Mouse (Mus musculus) liver, postnatal 0 days (tissue): ENCODE measurements around the gene Gm17018.

Experiments
- CTCF ChIP-seq: sonication (generic); IDR thresholded peaks from 2 replicates; pipeline ENCODE4 v1.5.1; 2016; ENCODE audit warnings: antibody characterized with exemption, low read depth
- EP300 ChIP-seq: IDR thresholded peaks from 2 replicates; pipeline ENCODE4 v1.6.1; 2016; ENCODE audit warnings: antibody characterized with exemption, low read depth, mild to moderate bottlenecking

DNA sequence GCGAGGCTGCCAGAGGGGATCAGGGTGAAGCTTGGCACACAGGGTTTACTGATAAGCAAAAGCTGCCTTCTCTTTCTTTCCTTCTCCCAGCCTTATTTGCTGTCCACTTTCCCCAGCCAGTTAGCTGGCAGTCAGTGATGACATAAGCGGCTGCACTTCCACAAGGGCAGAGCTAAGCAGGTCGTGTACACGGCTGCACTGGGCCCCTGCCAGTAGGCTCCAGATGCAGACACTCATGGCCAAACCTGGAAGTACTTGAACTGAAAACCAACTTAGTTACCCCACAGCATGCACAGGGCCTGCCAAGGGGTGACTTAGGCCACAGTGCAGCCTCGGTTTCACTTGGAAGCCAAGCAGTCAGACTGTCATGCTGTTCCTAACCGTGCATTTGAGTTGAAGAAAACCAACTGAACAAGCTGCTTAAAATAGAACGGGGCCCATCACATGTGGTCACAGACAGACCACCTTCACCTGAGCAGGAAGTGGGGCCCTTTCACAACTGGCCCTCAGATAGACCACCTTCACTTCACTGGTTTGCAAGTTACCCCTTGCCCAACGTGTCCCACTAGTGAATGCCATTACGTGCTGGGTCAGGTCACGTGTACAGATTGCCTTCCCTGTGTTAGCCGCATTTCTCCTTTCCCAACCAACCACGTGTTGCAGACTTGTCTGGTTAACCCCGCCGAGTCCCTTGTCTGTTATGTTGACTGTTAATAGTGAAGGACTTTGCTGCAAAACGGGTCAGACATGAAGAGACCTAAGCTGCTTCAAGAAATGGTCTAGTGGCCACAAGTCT, 30.0 kb upstream of the Gm17018 start:
- no peak for TF ChIP-seq EP300
- no peak for TF ChIP-seq CTCF
